Mouse (Mus musculus): ENCODE results near the gene Arfrp1.

GRCm38 (mm10) chr2:181364487-181364859 is 731 bp downstream of the Arfrp1 start:
- TF ChIP-seq CTCF (IDR thresholded peaks at IDR 0.05; ENCODE audit: control insufficient read depth, insufficient read depth, insufficient replicate concordance, low read depth, low read length) = no peak
- no peak for TF ChIP-seq POLR2A (IDR thresholded peaks at IDR 0.05; ENCODE audit: control insufficient read depth, low read depth, low read length)

All from testis, adult 2 months (tissue).